Mouse (Mus musculus) liver, embryonic 14.5 days (tissue): Measurements from ENCODE around the gene Ddx43. TPM values are rescaled to one million over a fixed set of nuclear protein-coding genes. Genes with fewer than 3 reads are reported as not detected.

Source experiments
- ATAC-seq: fragments of 200-750 bp; cut with Nextera tagmentation; 2 replicates; pipeline ENCODE4 v1.8.0; 2017; ENCODE audit warnings: moderate number of reproducible peaks, mild to moderate bottlenecking, moderate library complexity; ENCODE audit not compliant: insufficient read depth
- DNase-seq, 3 experiments: peaks; one replicate each; pipeline ENCODE4 v3.0.0-alpha.2; 2012 to 2013; ENCODE audit warnings: low read depth in 3 of 3, low spot score in 3 of 3
- H3K27ac ChIP-seq: fragments of 300-500 bp; sonication (generic); 2 replicates; pipeline ENCODE4 v1.5.1; 2014; ENCODE audit warnings: moderate library complexity, mild to moderate bottlenecking, control low read depth, inconsistent platforms
- H3K27me3 ChIP-seq: fragments of 300-500 bp; sonication (generic); 2 replicates; pipeline ENCODE4 v1.6.1; 2014; ENCODE audit warnings: mild to moderate bottlenecking, low read length, moderate library complexity; ENCODE audit not compliant: control insufficient read depth, insufficient read depth
- H3K36me3 ChIP-seq: fragments of 300-500 bp; sonication (generic); replicated peaks from 2 replicates; pipeline ENCODE4 v1.6.1; 2014; ENCODE audit warnings: low read depth; ENCODE audit not compliant: control insufficient read depth, insufficient read depth
- H3K4me1 ChIP-seq, 2 experiments: fragments of 200-500 bp in 1 of 2; fragments of 300-500 bp in 1 of 2; sonication (generic) in 1 of 2; replicated peaks; 2 replicates each; pipeline ENCODE4 v1.6.1; 2012 to 2014; ENCODE audit warnings: antibody characterized with exemption in 1 of 2, inconsistent platforms in 1 of 2, low read length in 1 of 2; ENCODE audit not compliant: control insufficient read depth in 2 of 2, insufficient read depth in 2 of 2
- H3K4me2 ChIP-seq: fragments of 300-500 bp; sonication (generic); 2 replicates; pipeline ENCODE4 v1.6.1; 2014; ENCODE audit warnings: low read depth, mild to moderate bottlenecking, control low read depth, moderate library complexity
- H3K4me3 ChIP-seq, 2 experiments: fragments of 200-500 bp in 1 of 2; fragments of 300-500 bp in 1 of 2; sonication (generic) in 1 of 2; 2 replicates each; pipeline ENCODE4 v1.5.1; 2012 to 2014; ENCODE audit warnings: low read depth in 2 of 2, low read length in 2 of 2, mild to moderate bottlenecking in 2 of 2, control low read depth in 1 of 2, inconsistent platforms in 1 of 2, moderate library complexity in 1 of 2; ENCODE audit not compliant: insufficient read depth in 1 of 2
- H3K9ac ChIP-seq: fragments of 300-500 bp; sonication (generic); replicated peaks from 2 replicates; pipeline ENCODE4 v1.6.1; 2014; ENCODE audit warnings: mild to moderate bottlenecking, control low read depth, moderate library complexity
- H3K9me3 ChIP-seq: fragments of 300-500 bp; sonication (generic); 2 replicates; pipeline ENCODE4 v1.6.1; 2016; ENCODE audit warnings: low read length, mixed read lengths; ENCODE audit not compliant: control insufficient read depth
- CTCF ChIP-seq: IDR thresholded peaks from 2 replicates; pipeline ENCODE4 v1.5.1; 2016; ENCODE audit warnings: antibody characterized with exemption, low read depth, control low read depth
- EP300 ChIP-seq: IDR thresholded peaks from 2 replicates; pipeline ENCODE4 v1.6.1; 2016; ENCODE audit warnings: antibody characterized with exemption, low read depth
- WGBS: fragments of 180-500 bp; shearing (Covaris S2); extraction: QIAGEN DNeasy Blood & Tissue Kit; methylation state at CpG from one replicate; pipeline ENCODE4 v1.1.7; 2014; ENCODE audit not compliant: insufficient replicate concordance; 5-methylcytosine and 5-hydroxymethylcytosine counted together
- polyA plus RNA-seq, 2 experiments: library from polyadenylated mRNA; depleted of rRNA in 1 of 2; stranded (reverse) in 1 of 2; unstranded in 1 of 2; fragments of >200 nt; fragmentation: Nextera tagmentation in 1 of 2; extraction: Ambion mirVana in 1 of 2; gene quantifications; 2 replicates each; pipeline versions ENCODE4 v1.2.1 to v1.2.3; 2012 to 2014

Gene Ddx43
- polyA plus RNA-seq, 2 experiments: 0.02 TPM; not detected in 1

DNA sequence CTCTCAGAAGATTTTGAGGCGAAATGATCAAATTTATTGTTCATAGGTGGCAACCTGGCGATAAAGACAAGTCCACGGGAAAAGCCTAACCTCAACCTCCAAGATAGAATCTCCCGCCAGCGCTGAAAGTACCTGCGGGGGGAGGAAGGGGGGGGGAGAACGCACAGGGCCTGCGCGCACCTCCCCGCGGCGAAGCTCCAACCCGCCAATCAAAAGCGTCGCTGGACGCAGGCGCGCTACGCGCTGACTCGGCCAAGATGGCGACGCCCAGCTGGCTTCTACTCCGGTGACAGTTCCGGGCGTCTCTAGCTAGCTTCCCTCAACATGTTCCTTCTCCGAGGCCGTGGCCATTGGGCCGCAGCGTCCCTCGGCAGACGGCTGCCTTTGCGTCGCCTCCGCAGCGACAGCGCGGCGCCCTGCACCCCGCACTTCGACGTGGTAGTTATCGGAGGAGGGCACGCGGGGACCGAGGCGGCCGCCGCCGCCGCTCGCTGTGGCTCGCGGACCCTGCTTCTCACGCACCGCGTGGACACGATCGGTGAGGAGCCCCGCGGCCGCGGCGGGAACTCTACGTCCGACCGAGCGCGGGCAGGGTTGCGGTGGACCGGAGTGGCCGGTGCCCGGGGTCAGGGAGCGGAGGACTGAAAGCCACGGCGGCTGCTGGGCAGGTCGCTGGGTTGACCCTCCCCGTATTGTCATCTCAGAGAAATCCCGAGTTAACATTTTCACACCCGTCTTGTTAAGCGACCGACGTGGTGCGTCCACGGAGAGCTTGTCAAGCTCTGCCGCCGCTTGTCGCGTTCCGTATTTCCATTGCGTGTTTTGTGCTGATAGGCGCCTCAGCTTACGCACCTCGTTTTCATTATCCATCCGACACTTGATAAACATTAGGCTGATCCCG is 52.6 kb downstream of the Ddx43 start, which contains the start of the genes Mto1 and Gm17324:
TSS of gene Mto1 (plus strand) at position 236 of the 901 bp plus-strand sequence.
TSS of gene Gm17324 (minus strand) at position 814 of the 901 bp plus-strand sequence.
- H3K9ac ChIP-seq: peak within 1 kb of the TSS; percentile 99
- peaks cover 11 to 13% of the 10 kb centered on the region in 2 experiments for H3K4me1 ChIP-seq
- H3K27me3 ChIP-seq: peaks cover 24% of the 10 kb centered on the region
- peak within 1 kb of the TSS; percentile 78 to 100 for H3K4me3 ChIP-seq
- peaks cover 21% of the 10 kb centered on the region for H3K36me3 ChIP-seq
- H3K27ac ChIP-seq: peak within 1 kb of the TSS; percentile 80
- TF ChIP-seq CTCF: no peak
- peak; percentile 35; the same call in 1 of the 2 replicates for TF ChIP-seq EP300
- H3K9me3 ChIP-seq: no peaks in the 10 kb centered on the region
- peak within 1 kb of the TSS; percentile 84 for H3K4me2 ChIP-seq
- DNase-seq (peak; percentile 78 to 87 (median 79)), ATAC-seq (peak; percentile 91)
- under 1% methylated on average over 95 of the region's 96 CpGs for WGBS

DNA sequence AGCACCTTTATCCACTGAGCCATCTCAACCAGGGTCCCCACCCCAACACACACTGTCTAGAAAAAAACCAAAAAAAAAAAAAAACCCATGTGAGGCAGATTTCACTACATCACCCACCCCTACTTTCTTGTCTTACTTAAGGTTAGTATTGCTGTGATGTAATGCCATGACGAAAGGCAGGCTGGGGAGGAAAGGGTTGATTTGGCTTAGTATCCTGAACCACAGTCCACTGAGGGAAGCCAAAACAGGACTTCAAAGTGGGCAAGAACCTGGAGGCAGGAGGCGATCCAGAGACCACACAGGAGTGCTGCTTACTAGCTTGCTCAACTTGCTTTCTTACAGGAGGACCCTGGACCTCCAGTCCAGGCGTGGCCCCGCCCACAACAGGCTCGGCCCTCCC is 54.8 kb downstream of the Ddx43 start:
- Histone ChIP-seq H3K4me1 (peaks cover 14 to 15% of the 10 kb centered on the region in 2 experiments), H3K27ac (no peak overlapping the region), H3K4me2 (no peak overlapping the region), H3K9ac (no peak overlapping the region), H3K4me3 (no peak overlapping the region), H3K9me3 (no peaks in the 10 kb centered on the region), H3K36me3 (peaks cover 35% of the 10 kb centered on the region), H3K27me3 (peaks cover 5% of the 10 kb centered on the region)
- WGBS: 71% methylated on average over 5 of the region's 5 CpGs
- TF ChIP-seq CTCF (no peak), EP300 (no peak)
- DNase-seq (no peak), ATAC-seq (no peak)

DNA sequence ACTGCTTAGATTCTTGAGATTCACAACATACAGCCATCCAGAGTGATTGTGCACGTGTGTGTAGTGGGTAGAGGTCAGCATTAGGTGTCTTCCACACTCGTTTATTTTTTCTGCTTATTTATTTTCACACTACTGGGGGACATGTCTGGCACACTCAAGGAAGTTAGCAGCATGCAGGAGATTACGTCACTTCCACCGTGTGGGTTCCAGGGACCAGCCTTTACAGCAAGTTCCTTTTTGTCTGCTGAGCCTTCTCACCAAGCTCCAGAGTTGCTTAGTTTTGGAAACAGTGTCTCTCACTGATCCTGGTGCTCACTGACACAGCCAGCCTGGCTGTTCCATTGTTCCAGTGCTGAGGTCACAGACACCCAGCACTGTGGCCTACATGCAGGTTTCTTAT is 55.8 kb downstream of the Ddx43 start:
- WGBS: 46% methylated on average over 4 of the region's 4 CpGs
- H3K4me2 ChIP-seq: no peak overlapping the region

DNA sequence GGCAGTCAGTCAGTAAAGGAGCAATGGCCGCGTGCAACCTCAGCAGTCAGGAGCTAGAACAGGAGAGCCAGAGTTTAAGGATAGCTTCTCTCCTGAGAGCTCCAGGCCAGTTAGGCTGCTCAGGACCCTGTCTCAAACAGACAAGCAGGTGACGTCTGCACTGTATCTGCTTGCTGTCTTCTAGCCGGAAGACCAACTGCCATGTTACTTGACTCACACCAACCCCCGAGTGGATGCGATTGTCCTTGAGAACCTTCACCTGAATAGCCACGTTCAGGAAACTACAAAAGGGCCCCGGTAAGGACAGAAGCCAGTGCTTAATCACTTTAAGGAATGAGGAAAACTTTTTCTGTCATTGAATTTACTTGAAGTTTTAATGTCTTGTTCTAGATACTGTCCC is 61.4 kb downstream of the Ddx43 start:
- DNase-seq: no peak
- peaks cover 62% of the 10 kb centered on the region for H3K36me3 ChIP-seq
- no peak overlapping the region for H3K9ac ChIP-seq
- H3K27ac ChIP-seq: no peak overlapping the region
- no peak overlapping the region for H3K4me2 ChIP-seq
- no peak overlapping the region for H3K4me3 ChIP-seq
- no peak for ATAC-seq
- TF ChIP-seq EP300: no peak
- no peak for TF ChIP-seq CTCF
- 85% methylated on average over 8 of the region's 8 CpGs for WGBS
- no peaks in the 10 kb centered on the region for H3K27me3 ChIP-seq
- peaks cover 2 to 3% of the 10 kb centered on the region in 2 experiments; a peak in 1 of 4 replicates for H3K4me1 ChIP-seq
- no peaks in the 10 kb centered on the region for H3K9me3 ChIP-seq

More for the DNA sequence above, 55.8 kb downstream of the Ddx43 start:
- H3K27ac ChIP-seq: no peak overlapping the region
- no peak overlapping the region for H3K4me3 ChIP-seq
- peaks cover 14 to 15% of the 10 kb centered on the region in 2 experiments for H3K4me1 ChIP-seq
- no peak overlapping the region for H3K9ac ChIP-seq
- no peak for DNase-seq
- H3K9me3 ChIP-seq: no peaks in the 10 kb centered on the region
- ATAC-seq: no peak
- H3K36me3 ChIP-seq: peaks cover 35% of the 10 kb centered on the region
- H3K27me3 ChIP-seq: no peaks in the 10 kb centered on the region; the same call in 1 of the 2 replicates
- no peak for TF ChIP-seq EP300
- no peak for TF ChIP-seq CTCF

DNA sequence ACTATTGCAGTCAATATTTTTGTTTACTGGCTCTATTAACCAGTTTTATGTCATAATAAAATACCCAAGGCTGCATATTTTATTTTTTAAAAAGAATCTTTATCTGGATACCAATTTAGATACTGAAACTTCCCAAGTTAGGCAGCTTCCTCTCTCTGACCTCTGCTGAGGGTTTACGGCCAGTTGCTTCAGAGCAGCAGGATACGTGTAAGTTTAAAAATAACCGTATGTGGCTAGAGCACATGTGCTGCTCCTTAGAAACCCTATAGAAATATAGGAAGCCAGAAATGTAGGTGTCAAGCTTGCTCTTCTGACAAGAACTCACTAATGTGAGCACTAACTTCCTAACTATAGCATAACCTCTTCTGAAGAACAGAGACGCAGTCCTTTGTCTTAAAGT is 67.8 kb downstream of the Ddx43 start:
- peaks cover 67% of the 10 kb centered on the region for H3K36me3 ChIP-seq
- 71% methylated on average over 4 of the region's 4 CpGs for WGBS

More for the DNA sequence above, 67.8 kb downstream of the Ddx43 start:
- no peaks in the 10 kb centered on the region for H3K9me3 ChIP-seq
- no peaks in the 10 kb centered on the region for H3K27me3 ChIP-seq
- no peak overlapping the region for H3K4me3 ChIP-seq
- ATAC-seq: no peak
- no peak overlapping the region for H3K27ac ChIP-seq
- H3K4me2 ChIP-seq: no peak overlapping the region
- H3K4me1 ChIP-seq: no peaks in the 10 kb centered on the region
- TF ChIP-seq CTCF: no peak
- H3K9ac ChIP-seq: no peak overlapping the region
- no peak for DNase-seq
